Mouse (Mus musculus): Measurements from ENCODE around the gene Ripor1. TPM values are rescaled to one million over a fixed set of nuclear protein-coding genes. Genes with fewer than 3 reads are reported as not detected.
"Not testable (repeated sequence)": the region's sequence is repeated elsewhere in the genome, so short reads cannot be mapped to it uniquely, and the experiment has no call there.

Ripor1 gene
- total RNA-seq, 1 experiment from 2014 or later, result 6.2 TPM

DNA sequence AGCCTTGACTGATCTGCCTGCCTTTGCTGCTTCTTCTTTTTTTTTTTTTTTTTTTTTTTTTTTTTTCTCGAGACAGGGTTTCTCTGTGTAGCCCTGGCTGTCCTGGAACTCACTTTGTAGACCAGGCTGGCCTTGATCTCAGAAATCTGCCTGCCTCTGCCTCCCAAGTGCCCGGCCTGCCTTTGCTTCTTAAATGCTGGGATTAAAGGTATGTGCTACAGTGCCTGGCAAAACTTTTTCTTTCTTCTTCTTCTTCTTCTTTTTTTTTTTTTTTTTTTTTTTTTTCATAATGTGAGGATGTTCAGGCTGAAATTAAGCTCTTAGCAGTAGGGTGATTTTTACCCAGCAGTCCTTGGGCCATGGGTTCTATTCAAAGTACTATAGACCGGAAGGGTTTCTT, 2.5 kb upstream of the Ripor1 start:
- ATAC-seq (ENCODE audit: extremely low read depth, insufficient number of reproducible peaks, low FRiP score, poor library complexity, severe bottlenecking), result not testable (repeated sequence)

DNA sequence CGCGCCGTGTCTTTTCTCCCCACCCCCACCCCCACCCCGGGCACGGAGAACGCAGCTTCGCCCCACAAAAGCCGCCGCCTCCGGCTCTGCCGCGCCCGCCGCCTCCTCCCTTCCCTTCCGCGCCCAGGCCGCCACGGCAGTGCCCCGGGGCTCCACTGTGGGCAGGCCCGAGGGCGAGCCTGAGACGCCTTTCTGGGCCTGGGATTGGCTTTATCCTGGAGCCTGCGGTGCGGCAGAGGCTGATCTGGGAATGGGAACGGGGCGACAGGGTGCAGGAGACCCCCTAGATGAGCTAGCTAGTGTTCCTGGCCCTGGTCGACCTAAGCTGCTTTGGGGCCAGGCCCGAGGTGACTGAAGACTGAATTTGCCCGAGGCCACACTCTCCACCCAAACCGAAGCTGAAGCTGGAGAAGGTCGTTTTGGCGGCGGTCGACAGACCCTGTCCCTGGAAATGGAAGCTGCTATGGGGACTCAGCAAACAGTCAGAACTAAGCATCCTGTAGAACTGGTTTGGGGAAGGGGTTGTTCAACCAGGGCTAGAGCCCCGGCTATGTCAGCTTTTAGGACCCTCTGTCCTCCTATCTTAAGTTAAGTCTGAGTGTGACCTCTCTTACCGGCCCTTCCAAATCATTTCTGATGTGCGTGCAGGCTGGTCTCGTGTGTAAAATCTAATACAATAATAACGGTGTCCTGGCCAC, 585 bp downstream of the Ripor1 start:
- ATAC-seq (ENCODE audit: extremely low read depth, insufficient number of reproducible peaks, low FRiP score, poor library complexity, severe bottlenecking), result no peak

DNA sequence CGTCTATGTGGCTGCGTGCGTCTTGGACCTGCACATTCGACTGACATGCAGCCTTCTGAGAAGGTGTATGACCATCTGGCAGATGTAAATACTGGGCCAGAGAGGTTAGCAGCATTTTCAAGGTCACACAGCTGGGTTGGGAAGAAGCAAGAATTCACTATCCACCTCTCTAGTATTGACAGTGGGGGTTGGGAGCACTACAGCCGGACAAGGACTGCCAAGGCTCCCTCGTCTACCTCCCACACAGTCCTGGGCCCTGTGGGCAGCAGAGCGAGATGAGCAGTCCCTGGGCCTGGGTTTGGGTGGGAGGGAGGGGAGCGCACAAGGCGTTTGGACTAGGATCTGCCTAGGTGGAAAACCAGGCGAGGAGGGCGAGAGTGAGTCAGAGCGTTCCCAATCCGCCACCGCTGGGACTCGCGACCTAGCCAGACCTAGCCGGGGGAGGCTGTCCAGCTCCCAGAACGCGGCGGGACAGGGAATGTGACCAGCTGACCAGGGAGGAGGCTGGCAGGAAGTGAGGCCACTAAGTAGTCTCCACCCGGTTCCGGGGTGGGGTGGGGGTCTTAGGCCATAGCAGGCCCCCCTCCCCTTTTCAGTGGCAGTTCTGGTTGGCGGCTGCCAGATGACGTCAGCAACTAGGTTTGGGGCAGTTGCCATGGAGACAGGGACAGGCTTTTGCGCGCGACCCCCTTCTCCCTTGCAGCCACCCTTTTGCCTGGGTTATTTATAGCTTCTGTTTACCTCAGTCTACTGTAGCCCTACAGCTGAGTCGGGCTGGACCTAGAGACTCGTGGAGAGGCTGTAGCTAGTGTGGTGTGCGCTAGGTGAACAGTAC, 1.4 kb downstream of the Ripor1 start:
- peak; percentile 39; the same call in 1 of the 2 replicates for ATAC-seq (ENCODE audit: extremely low read depth, insufficient number of reproducible peaks, low FRiP score, poor library complexity, severe bottlenecking)

DNA sequence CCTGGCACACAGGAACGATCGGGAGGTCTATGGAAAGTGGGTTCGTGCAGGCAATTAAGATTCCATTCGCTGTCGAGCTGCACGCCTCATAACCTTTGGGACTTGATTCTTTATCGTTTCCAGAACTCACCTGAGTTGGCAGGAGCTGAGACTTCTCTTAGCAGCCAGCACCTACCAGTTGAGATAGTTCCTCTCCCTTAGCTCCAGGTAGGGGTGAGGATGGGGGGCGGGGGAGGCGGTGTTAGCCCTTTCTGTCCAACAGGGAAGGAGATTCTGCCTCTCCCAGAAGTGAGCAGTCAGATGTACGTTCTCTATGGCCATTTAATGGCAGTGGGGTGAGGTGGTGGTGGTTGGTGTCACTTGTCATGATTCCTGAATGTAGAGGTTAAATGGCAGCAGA, 2.0 kb downstream of the Ripor1 start:
- ATAC-seq (ENCODE audit: extremely low read depth, insufficient number of reproducible peaks, low FRiP score, poor library complexity, severe bottlenecking), result no peak

DNA sequence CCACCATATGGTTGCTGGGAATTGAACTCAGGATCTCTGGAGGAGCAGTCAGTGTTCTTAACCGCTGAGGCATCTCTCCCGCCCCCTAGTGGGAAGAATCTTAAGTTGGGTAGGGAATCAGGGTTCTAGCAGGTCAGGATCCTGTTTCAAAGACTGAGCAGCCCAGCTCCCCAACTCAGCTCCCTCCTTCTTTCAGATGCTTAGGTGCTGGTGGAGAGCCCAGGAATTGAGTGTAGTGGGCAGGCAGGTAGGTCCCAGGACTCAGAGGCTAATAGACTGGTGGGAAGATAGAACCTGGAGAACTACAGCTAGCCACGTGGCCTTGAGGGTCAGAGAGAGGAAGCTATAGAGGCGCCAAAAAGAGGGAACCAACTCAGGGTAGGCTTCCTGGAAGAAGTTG, 2.6 kb downstream of the Ripor1 start:
- no peak; the same call in 1 of the 2 replicates for ATAC-seq (ENCODE audit: extremely low read depth, insufficient number of reproducible peaks, low FRiP score, poor library complexity, severe bottlenecking)

DNA sequence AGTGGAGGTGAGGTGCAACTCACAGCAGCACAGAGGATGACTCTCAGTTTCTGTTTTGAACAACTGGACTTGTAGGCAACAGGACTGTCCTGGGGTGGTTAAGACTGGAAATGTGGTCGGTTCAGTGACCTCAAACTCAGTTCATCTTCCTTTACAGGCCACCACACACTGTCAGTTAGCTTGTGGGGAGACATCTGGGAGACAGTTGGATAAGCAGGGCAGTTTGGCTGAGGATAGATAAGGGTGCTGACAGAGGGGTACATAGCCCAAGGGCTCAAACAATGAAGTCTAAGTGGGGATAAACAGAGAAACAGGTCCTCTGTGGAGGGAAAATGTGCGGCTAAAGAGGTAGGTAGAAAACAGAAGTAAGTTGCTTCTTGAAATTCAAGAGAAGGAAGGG, 4.3 kb downstream of the Ripor1 start:
- ATAC-seq (ENCODE audit: extremely low read depth, insufficient number of reproducible peaks, low FRiP score, poor library complexity, severe bottlenecking), result no peak

DNA sequence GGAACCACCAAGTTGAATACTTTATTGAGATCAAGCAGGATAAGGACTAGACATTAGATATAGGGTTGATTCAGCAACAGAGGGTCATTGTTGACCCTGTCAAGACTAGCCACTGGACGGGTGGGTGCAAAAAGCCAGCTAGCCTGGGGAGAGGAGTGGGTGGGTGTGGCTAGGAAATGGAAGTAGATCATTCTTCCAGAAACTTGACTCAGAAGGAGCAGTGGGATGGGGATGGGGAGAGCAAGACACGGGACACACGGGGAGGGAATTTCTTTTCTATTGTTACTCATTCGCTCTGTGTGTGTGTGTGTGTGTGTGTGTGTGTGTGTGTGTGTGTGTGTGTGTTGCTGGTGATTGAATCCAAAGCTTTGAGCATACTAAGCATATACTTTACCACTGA, 4.7 kb downstream of the Ripor1 start:
- no peak for ATAC-seq (ENCODE audit: extremely low read depth, insufficient number of reproducible peaks, low FRiP score, poor library complexity, severe bottlenecking)

DNA sequence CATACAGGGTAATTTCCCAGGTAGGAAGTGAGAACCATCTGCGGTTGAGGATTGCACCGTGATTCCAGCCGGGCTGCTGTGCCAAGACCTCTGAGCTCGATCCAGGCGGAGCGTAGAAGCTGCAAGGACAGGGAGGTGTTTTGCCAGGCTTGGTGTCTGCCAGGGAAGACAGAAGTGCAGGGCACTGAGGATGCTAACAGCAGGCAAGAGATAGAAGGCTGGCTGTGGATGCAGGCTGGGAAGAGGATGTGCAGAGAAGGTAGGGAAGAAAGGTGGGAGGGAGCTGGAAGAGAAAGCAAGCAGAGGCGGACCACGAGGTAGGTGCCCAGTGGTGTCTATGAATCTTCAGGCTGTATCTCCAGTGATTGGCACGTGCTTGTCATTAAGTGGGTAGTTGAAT, 6.8 kb downstream of the Ripor1 start:
- no peak for ATAC-seq (ENCODE audit: extremely low read depth, insufficient number of reproducible peaks, low FRiP score, poor library complexity, severe bottlenecking)

DNA sequence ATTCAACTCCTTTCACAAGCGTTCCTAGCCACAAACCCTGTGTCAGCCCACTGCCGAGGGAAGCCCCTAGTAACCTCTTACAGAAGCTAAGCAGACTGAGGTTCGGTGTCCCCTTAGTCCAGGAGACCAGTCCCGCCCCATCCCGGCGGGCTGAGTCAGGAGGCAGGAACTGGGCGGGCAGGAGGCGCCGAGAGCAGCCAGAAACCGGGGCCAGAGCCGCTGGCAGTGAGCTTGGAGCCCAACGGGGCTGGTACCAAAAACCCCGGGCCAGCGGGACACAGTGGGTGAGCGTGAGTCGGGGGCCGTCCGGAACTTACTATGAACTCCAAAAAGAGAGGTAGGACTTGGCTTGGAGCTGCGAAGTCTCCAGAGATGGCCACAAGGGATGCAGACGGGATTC, 8.0 kb downstream of the Ripor1 start:
- ATAC-seq (ENCODE audit: extremely low read depth, insufficient number of reproducible peaks, low FRiP score, poor library complexity, severe bottlenecking), result no peak

DNA sequence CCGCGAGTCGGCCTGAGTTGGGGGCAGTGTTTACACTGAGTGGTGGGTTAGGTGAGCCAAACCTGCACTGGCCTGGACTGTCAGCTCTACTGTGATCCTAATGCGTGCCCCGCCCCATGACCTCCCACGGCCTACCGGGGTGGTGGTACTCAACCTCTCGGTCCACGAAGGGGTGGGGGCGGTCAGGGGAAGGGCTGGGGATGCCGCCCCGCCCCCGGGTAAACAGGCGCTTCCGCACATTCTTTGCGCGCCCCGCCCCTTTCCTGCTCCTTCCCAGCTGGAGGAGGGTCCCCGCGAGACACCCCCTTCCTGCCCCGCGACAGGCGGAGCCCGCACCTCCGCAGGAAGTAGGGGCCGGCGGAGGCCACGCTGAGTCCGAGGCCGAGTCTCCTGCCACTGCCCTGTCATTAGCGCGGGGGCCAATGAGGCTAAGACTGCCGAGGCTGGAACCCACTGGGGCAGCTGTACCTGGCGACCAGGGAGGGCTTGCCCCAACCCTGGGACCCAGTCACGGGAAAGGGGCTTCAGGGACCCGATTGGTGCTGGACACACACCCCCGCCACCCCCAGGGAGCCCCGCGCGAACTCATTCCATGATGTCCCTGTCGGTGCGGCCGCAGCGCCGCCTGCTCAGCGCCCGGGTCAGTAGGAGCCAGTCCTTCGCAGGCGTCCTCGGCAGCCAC, 8.9 kb downstream of the Ripor1 start:
- ATAC-seq (ENCODE audit: extremely low read depth, insufficient number of reproducible peaks, low FRiP score, poor library complexity, severe bottlenecking), result peak; percentile 31; the same call in 1 of the 2 replicates

DNA sequence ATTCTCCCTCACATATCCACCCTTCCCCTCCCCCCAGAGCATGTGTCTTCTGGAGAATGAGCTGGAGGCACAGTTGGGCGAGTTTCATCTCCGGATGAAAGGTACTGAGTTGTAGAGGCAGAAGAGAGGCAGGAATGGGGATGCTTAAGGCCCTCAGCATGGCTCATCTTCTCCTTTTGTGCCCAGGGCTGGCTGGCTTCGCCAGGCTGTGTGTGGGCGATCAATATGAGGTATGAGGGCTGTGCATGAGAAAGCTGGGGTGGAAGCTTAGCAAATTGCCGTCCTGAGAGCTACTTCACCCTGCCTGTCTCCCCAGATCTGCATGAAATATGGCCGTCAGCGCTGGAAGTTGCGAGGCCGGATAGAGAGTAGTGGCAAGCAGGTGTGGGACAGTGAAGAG, 10.9 kb downstream of the Ripor1 start:
- no peak for ATAC-seq (ENCODE audit: extremely low read depth, insufficient number of reproducible peaks, low FRiP score, poor library complexity, severe bottlenecking)

DNA sequence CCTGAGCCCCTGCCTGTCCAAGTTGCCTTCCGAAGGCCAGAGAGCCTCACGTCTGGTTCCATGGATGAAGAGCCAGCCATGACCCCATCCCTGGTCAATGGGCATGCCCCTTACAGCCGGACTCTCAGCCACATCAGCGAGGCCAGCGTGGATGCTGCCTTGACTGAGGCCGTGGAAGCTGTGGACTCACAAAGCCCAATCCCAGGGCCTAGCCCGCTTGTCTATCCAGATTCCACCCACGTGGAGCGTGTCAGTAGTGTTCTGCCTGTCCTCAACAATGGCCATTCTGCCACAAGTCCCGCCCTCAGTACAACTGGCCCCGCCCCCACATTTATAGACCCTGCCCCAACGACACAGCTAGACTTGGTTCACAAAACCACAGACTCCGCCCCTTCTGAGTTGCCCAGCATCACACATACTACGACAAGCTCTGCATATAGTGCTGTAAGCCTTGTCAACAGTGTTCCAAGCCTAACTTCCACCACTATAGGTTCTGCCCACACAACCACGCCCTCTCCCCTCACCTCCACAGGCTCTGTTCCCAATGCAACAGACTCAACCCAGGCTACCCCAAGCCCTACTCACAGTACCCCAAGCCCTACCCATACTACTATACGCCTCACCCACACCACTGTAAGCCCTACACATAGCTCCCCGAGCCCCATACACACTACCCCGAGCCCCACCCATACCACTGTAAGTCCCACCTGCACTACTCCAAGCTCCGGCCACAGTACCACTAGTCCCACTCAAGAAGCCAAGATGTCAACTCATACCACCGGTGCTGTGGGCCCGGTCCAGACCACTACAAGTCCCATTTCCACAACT, 12.6 kb downstream of the Ripor1 start:
- no peak for ATAC-seq (ENCODE audit: extremely low read depth, insufficient number of reproducible peaks, low FRiP score, poor library complexity, severe bottlenecking)

DNA sequence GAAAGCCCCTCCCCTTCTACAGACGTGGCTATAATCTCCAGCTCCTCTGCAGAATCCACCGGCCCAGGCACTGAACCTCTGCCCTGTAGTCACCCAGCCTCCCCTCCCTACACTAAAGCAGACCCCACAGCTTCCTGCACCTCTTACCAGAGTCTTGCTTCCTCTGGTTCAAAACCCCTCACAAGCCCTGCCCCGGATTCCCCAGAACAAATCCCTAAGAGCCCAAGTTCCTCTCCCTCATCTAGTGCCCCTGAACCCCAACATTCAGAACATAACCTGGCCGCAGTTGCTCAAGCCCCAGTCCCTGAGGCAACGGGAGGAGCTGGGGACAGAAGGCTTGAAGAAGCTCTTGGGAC, 13.2 kb downstream of the Ripor1 start:
- no peak for ATAC-seq (ENCODE audit: extremely low read depth, insufficient number of reproducible peaks, low FRiP score, poor library complexity, severe bottlenecking)

DNA sequence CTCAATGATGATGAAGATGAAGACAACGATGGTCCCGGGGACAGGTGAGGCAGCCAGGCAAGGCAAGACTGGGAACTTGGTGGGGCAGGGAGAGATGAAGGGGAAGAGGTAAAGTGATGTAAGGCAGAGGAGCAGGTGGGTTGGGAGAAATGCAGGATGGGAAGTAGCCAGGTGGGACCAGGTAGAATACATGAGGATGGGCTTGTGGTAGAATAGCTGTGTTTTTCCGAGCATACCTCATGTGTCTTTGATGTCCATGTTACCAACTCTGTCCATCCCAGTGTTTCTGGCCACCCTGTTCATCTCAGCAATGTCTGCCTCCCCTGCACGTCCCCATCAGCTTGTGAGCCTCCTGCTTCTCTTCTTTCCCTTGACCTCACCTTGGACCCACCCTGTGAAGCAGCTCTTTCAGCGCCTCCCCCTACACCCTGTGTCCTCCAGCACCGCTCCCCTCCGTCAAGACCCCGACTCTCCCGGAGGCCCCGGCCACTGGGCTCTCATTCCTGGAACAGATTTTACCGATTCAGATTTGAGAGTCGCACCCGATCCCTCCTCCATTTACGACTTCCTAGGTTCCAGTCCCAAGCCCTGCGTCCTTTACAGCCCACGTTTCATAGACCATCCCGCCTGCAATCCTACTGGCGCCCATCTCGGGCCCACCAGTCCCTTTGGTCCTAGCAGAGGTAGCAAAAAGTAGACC, 14.0 kb downstream of the Ripor1 start:
- no peak for ATAC-seq (ENCODE audit: extremely low read depth, insufficient number of reproducible peaks, low FRiP score, poor library complexity, severe bottlenecking)

DNA sequence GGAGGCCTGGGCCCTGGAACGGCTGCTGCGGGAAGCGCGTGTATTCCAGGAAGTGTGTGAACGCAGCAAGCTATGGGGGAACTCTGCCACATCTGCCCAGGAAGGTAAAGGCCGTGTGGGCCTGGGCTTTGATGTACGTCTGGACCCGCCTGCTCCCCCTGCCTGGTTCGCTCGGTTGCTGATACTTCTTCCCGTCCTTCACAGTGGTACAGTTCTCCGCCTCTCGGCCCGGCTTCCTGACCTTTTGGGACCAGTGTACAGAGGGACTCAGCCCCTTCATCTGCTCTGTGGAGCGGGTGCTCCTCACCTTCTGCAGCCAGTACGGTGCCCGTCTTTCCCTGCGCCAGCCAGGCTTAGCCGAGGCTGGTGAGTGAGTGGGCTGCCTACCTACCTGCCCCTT, 15.2 kb downstream of the Ripor1 start:
- ATAC-seq (ENCODE audit: extremely low read depth, insufficient number of reproducible peaks, low FRiP score, poor library complexity, severe bottlenecking), result no peak

DNA sequence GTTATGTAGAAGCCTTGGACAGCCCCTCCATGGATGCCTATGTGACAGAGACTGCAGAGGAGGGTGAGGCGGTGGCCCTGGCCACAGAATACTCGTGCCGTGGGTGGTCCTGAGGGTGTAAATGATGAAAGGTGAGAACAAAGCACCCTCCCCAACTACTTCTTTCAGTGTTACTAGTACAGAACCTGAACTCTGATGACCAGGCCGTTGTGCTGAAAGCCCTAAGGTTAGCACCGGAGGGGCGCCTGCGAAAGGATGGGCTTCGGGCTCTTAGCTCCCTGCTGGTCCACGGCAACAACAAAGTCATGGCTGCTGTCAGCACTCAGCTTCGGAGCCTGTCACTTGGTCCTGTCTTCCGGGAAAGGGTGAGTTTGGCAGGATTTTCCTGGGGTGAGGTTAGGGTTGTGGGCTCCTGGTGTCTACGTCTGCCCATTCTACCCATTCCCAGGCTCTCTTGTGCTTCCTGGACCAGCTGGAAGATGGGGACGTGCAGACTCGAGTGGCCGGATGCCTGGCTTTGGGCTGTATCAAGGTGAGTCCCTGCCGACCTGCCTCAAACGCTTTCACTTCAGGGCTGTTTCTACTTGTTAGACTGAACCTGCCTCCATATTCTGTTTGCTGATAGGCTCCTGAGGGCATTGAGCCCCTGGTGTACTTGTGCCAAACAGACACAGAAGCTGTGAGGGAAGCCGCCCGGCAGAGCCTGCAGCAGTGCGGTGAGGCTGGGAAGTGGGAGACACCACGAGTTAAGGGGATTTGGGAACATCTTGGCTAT, 16.1 kb downstream of the Ripor1 start:
- ATAC-seq (ENCODE audit: extremely low read depth, insufficient number of reproducible peaks, low FRiP score, poor library complexity, severe bottlenecking), result no peak

DNA sequence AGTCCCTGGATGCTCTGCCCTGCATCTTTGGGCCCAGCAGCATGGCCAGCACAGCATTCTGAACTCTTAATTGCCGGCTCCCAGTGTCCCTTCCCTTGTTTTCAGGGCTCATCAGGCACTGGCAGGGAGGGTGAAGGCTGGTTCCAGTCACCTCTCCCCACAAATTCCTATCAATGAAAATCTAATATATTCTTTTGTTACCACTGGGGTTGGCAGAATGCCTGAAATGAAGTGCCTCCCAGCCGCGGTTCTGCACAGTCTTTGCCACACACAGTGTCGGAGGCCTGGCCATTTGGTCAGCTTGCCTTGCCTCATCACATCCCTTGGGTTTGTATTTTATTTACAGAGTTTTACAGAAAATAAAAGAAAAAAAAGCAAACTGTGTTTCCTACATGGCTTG, 16.8 kb downstream of the Ripor1 start:
- no peak for ATAC-seq (ENCODE audit: extremely low read depth, insufficient number of reproducible peaks, low FRiP score, poor library complexity, severe bottlenecking)

DNA sequence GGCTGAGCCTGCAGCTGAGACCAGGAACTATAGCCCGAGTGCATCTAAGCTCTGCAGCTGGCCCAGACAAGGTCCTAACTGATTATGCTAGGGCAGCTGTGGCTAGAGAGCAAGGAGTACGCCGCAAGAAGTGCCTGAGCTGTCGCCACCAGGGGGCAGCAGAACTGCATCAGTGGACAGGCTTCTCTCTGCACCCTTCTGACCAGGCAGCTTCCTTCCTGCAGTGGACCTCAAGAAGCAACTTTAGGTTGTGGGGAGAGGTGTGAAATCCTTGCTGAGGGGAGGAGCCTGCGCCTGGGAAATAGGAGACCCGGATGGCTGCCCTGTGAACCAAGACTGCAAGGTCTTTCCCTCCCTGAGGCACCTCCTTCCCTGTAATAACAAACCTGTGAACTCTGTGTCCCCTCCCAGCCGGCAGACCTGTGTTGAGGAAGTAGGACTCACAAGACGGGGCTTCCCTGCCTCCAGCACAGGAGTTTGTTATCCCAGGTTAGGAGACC, 17.4 kb downstream of the Ripor1 start:
- peak; percentile 79 for ATAC-seq (ENCODE audit: extremely low read depth, insufficient number of reproducible peaks, low FRiP score, poor library complexity, severe bottlenecking)
